Mouse (Mus musculus) hindlimb bud, embryonic 11.5 days (tissue): ENCODE measurements around the gene Txndc12.
A peak's percentile ranks its signal among the peaks of the same experiment; 100 is the strongest.

Source experiments
- DNase-seq: peaks from one replicate; pipeline ENCODE4 v3.0.0-alpha.2; 2012; ENCODE audit warnings: low read depth, low spot score; ENCODE audit errors: extremely low spot score

Gene Txndc12

GRCm38 (mm10) chr4:108845824-108846569 lies 11.6 kb downstream of the Txndc12 start:
- no peak for DNase-seq

GRCm38 (mm10) chr4:108847715-108848504 lies 13.5 kb downstream of the Txndc12 start, which contains the start of gene Kti12:
Gene Kti12, plus strand, starts transcription at chr4:108847785.
- peak; percentile 82 for DNase-seq

GRCm38 (mm10) chr4:108848505-108848848 lies 14.1 kb downstream of the Txndc12 start, which contains the start of gene A730015C16Rik:
Gene A730015C16Rik, minus strand, starts transcription at chr4:108848619.
- no peak for DNase-seq

- no peak for DNase-seq
Measured at GRCm38 (mm10) chr4:108866806-108867205, 32.4 kb downstream of the Txndc12 start.

- peak; percentile 86 for DNase-seq
Measured at GRCm38 (mm10) chr4:108869730-108870374, 35.5 kb downstream of the Txndc12 start.

- no peak for DNase-seq
Measured at GRCm38 (mm10) chr4:108873746-108874145, 39.3 kb downstream of the Txndc12 start.

- no peak for DNase-seq
Measured at GRCm38 (mm10) chr4:108877901-108878300, 43.5 kb downstream of the Txndc12 start.

GRCm38 (mm10) chr4:108878963-108879822 lies 44.8 kb downstream of the Txndc12 start, which contains the start of gene Rab3b:
Gene Rab3b, plus strand, starts transcription at chr4:108879063.
- no peak for DNase-seq

- DNase-seq, result no peak
Measured at GRCm38 (mm10) chr4:108883815-108884214, 49.4 kb downstream of the Txndc12 start.

- no peak for DNase-seq
Measured at GRCm38 (mm10) chr4:108887456-108887855, 53.1 kb downstream of the Txndc12 start.

GRCm38 (mm10) chr4:108890876-108891275 lies 56.5 kb downstream of the Txndc12 start:
- DNase-seq, result no peak

- DNase-seq, result no peak
Measured at GRCm38 (mm10) chr4:108900421-108900820, 66.0 kb downstream of the Txndc12 start.

GRCm38 (mm10) chr4:108902886-108903285 lies 68.5 kb downstream of the Txndc12 start:
- no peak for DNase-seq

- no peak for DNase-seq
Measured at GRCm38 (mm10) chr4:108903346-108903745, 68.9 kb downstream of the Txndc12 start.

- no peak for DNase-seq
Measured at GRCm38 (mm10) chr4:108904076-108904475, 69.7 kb downstream of the Txndc12 start.

- DNase-seq, result no peak
Measured at GRCm38 (mm10) chr4:108904790-108905189, 70.4 kb downstream of the Txndc12 start.

- no peak for DNase-seq
Measured at GRCm38 (mm10) chr4:108905859-108906258, 71.5 kb downstream of the Txndc12 start.

GRCm38 (mm10) chr4:108907475-108907874 lies 73.1 kb downstream of the Txndc12 start:
- no peak for DNase-seq

- DNase-seq, result no peak
Measured at GRCm38 (mm10) chr4:108909872-108910425, 75.5 kb downstream of the Txndc12 start.
